Mouse (Mus musculus) liver, embryonic 18 days (tissue): ENCODE measurements around the gene Wdr78. TPM values are rescaled to one million over a fixed set of nuclear protein-coding genes. Genes with fewer than 3 reads are reported as not detected.

Source experiments
- polyA plus RNA-seq: library from polyadenylated mRNA; depleted of rRNA; stranded (reverse); fragments of >200 nt; gene quantifications from 2 replicates; pipeline ENCODE4 v1.2.3, GENCODE M21; 2012; rRNA removed

Gene Wdr78
- 0.48 and 0.60 TPM in 2 replicates for polyA plus RNA-seq

GRCm38 (mm10) chr4:103114184-103115111 is at the start of gene Wdr78, which contains the start of gene Mier1:
TSS of gene Wdr78 (minus strand) at chr4:103114555.
TSS of gene Mier1 (plus strand) at chr4:103114390.

GRCm38 (mm10) chr4:103026621-103027020 is 87.7 kb downstream of the Wdr78 start, which contains the start of gene Insl5:
TSS of gene Insl5 (minus strand) at chr4:103026842.

Other genes with a start within 250 kb of the Wdr78 start
- 0.03 and 0.11 TPM in 2 replicates for gene Tctex1d1, start 135.9 kb downstream of the Wdr78 start, polyA plus RNA-seq
- 0.06 and 0.11 TPM in 2 replicates for gene Insl5, start 87.7 kb downstream of the Wdr78 start, polyA plus RNA-seq
- gene Mier1, start 165 bp downstream of the Wdr78 start, polyA plus RNA-seq, result 12.0 and 12.9 TPM in 2 replicates
- 8.2 and 9.5 TPM in 2 replicates for gene Slc35d1, start 100.6 kb upstream of the Wdr78 start, polyA plus RNA-seq
- not detected in 2 replicates for gene 4921539E11Rik, start 176.3 kb upstream of the Wdr78 start, polyA plus RNA-seq
- 8.4 and 9.4 TPM in 2 replicates for gene Oma1, start 199.3 kb upstream of the Wdr78 start, polyA plus RNA-seq